Mouse (Mus musculus) heart, postnatal 36 days (tissue): ENCODE measurements around the gene Gm9999. TPM values are rescaled to one million over a fixed set of nuclear protein-coding genes. Genes with fewer than 3 reads are reported as not detected.

ENCODE experiments used
- DNase-seq, 2 experiments: peaks; one replicate each; pipeline ENCODE4 v3.0.0; 2021 to 2022
- intact Hi-C: fragments of 180-260 bp; cut with DNase I; formaldehyde crosslinking; loops from one replicate; pipeline ENCODE4 v1.15.1; 2025
- total RNA-seq, 2 experiments: library from RNA; stranded (reverse); gene quantifications; 2 replicates each; pipeline ENCODE4 v1.2.3; 2021

Gene Gm9999
- total RNA-seq, 2 experiments from 2014 or later = not detected

GRCm38 (mm10) chr7:46998942-46999341, 15.6 kb downstream of the Gm9999 start:
- intact Hi-C loops = no loop called here
- DNase-seq = no peak

DNA sequence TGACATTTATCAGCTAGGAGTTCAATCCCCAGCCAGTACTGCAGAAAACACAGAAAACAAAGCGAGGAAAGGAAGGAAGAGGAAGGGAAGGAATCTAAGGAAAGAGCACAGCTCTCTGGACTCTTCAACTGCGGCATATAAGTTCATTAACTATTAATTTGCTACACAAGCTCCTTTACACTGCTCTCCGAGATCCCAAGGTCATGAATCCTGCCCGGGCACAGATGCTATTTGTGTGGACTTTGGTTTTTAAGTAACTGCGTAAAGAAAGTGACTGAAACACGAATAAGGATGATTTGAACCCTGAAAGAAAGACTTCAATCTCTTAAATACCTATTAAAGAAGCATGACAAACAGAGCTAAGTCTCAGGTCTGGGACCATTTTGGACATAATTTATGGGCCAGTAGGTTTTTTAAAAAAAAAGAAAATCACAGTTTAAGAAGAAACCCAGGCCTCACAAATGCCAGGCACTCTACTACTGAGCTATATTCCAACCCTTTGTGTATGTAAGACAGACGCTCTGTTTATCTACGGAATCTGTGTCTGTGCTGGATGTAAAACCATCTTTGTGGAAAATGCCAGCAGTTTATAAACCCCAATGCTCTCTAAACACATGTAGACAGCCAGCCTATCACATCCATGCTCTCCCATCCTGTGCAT, 16.7 kb downstream of the Gm9999 start:
- intact Hi-C loops = loop anchor here (5.0 kb wide), 1 partner anchor 163 kb away; no protein-coding TSS in a partner anchor
- DNase-seq = no peak

DNA sequence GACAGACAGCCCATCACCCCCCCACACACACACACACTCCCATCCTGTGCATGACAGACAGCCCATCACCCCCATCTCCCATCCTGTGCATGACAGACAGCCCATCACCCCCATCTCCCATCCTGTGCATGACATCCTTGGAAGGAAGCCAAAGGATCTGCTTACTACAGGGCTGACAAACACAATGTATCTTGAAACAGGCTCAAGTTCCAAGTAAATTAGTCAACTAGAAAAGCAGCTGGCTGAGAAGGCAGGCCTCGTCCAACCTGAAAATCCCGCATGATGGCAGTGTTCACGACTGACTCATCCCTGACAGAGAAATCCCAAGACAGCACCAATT, 17.2 kb downstream of the Gm9999 start:
- intact Hi-C loops = loop anchor here (5.0 kb wide), 1 partner anchor 163 kb away; no protein-coding TSS in a partner anchor
- DNase-seq = no peak

DNA sequence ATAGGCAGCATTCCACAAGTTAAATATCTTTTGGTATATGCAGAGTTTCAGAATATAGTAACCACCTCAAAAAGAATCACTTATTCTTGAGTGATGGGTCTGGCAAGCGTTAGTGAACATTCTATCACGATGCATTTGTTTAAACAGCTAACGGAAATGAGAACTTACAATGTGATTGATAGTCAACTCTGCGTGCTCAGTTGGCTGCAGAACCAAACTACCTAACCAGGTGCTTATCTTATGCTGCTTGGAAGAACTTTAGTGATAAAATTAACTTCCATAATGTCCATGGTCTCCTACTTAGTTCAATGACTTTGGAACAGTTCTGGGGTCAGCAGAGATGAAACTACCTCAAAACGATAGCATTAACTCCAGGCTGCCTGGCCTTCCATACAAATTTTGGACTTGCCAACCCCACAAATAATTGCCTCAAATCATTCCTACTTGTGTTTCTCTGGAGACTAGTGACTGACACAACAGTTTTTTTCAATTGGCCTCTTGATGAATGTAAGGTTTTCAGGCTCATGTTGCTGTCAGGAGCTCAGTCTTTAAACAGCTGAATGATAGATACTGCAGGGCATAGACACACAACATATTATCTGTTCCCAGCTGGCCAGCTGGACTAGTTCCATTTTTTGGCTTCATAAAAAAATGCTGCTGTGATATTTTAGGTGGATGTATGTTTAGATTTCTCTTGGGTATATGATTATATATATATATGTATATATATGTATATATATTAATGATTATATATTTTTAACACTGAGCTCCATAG, 17.9 kb downstream of the Gm9999 start:
- no peak for DNase-seq
- intact Hi-C loops = loop anchor here (5.0 kb wide), 1 partner anchor 164 kb away; no protein-coding TSS in a partner anchor

DNA sequence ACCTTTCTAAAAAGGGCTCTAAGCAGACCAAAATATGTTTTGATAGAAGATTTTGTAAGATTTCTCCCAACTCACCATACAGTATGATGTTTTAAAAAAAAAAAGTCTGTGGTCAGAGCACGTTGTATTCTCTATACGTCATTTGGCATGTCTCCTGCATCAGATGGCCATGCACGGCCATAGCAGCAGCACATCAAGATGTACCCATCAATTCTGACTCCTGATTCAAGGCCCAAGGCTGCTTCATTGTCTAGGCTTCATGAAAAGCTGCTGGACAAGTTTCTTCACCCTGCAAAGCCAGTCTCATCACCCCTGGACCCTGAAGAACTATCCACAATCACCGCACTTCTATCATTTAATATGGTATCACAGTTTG, 18.5 kb downstream of the Gm9999 start:
- no peak for DNase-seq
- intact Hi-C loops = loop anchor here (5.0 kb wide), 1 partner anchor 165 kb away; no protein-coding TSS in a partner anchor

- intact Hi-C loops = loop anchor here (5.0 kb wide), 1 partner anchor 166 kb away; no protein-coding TSS in a partner anchor
- no peak for DNase-seq
Measured at GRCm38 (mm10) chr7:47003411-47004115, 20.2 kb downstream of the Gm9999 start.

GRCm38 (mm10) chr7:47007109-47007780, 23.9 kb downstream of the Gm9999 start:
- intact Hi-C loops = loop anchor here (5.0 kb wide), 1 partner anchor 160 kb away; no protein-coding TSS in a partner anchor

GRCm38 (mm10) chr7:47007818-47008167, 24.4 kb downstream of the Gm9999 start:
- no peak for DNase-seq
- intact Hi-C loops = loop anchor here (1.0 to 5.0 kb wide), 2 partner anchors 160 to 212 kb away; no protein-coding TSS in a partner anchor

More at GRCm38 (mm10) chr7:47007109-47007780, 23.9 kb downstream of the Gm9999 start:
- no peak for DNase-seq

GRCm38 (mm10) chr7:47008168-47008993, 25.0 kb downstream of the Gm9999 start, which contains the start of gene Spty2d1:
Spty2d1 (minus strand) TSS chr7:47008411.
- intact Hi-C loops = loop anchor here (1.0 to 5.0 kb wide), 2 partner anchors 161 to 213 kb away; no protein-coding TSS in a partner anchor

DNA sequence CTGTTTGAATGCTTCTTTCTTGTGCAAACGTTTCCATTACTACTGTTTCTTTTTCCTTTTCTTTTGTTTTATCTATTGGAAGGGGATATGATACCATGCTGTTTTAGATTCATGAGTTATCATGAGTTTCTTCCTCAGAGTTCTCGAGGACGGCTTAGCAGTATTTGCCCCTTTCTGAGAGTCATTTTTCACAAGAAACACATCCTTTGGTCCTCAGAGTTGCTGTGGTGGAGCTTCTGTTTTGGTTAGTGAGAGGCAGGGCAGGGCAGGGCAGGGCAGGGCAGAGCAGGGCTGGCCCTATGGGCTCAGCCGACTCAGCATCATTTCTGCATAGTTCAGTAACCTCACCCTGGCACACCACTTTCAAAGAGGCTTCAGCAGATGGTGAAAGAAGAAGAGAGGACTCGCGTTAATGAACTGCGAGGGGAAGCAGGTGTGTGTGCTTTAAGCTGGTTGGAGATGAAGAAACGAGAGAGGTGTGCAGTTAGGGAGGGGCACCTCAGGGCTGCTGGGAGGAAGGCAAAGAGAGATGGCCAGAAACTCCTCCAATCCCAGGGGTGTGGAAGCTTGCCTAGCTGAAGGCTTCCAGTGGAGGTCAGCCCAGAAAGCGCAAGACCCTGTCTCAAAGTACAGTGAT, 29.9 kb downstream of the Gm9999 start:
- DNase-seq = no peak
- intact Hi-C loops = no loop called here

More at GRCm38 (mm10) chr7:47008168-47008993, 25.0 kb downstream of the Gm9999 start, which contains the start of gene Spty2d1:
- DNase-seq = peak; percentile 99 to 100

DNA sequence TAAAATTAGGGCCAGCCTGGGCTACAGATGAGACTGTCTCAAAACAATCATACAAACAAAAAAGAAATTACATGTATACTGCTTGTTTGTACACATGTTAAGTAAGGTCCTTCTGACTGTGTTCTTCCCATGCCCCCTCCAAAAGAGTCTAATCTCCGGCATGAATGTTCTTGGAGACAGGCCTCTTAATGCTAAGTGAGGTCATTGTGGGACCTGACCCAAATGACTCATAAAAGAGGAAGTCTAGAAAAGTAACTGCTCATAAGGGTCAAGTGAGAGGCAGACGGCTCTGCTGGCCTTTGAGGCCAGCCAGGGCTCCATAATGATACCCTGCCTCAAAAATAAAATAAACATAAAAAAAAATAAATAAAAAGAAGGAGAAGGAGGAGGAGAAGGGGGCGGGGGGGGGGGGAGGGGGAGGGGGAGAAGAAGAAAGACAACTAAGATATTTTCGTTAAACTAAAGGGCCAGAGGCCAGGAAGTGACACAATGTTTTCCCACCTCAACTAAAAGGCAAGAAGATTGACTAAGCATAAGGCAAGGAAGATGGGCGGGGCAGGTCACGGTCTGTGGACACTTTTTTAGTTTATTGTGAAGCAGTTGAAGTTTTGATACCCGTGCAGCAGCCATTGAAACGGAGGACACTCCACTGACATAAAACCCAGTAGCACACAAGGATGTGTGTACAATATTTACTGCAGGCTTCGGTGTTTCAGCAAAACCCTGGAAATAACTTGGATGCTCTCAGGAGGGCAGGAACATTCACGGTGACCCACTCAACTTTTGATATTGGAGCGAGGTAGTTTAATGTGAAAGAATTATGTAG, 31.4 kb downstream of the Gm9999 start:
- peak; percentile 61 to 62 for DNase-seq
- intact Hi-C loops = loop anchor here (1.0 to 5.0 kb wide), 2 partner anchors 51 to 97 kb away; partner anchors contain the start of gene Tsg101

DNA sequence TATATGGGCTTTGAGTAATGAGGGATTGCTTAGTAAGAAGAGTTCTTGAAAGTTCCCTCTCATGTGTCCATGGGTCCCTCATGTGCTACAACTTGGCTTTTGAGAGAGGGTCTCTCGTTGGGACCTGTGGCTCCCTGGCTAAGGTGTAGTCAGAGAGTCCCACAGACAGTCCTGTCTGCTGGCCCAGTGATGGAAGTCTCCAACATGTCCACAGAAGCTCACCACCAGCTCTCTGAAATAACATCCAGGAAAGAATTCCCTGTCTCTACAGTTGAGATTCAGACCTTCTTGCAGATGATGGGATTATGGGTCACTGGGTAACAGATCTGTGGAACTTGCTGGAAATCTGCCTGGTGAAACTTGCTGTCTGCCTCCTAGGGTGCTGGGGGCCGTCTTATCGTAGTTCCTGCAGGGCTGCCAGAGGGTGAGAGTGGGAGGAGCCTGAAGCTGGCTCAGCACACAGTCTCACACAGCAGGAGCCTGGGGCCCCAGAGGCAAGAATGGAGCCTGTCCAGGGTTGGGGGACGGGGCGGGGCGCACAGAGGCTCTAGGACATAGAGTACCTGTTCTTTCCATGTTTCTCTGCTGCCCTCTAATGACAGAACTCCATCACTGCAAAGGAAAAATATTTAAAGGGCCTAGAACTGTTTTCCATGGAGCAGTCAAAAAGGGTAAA, 32.1 kb downstream of the Gm9999 start:
- DNase-seq = peak; percentile 83 to 86

GRCm38 (mm10) chr7:47016602-47017001, 33.2 kb downstream of the Gm9999 start:
- intact Hi-C loops = loop anchor here (5.0 kb wide), 1 partner anchor 99 kb away; the partner anchor contains the start of gene Tsg101

More for the DNA sequence above, 32.1 kb downstream of the Gm9999 start:
- intact Hi-C loops = loop anchor here (1.0 to 5.0 kb wide), 2 partner anchors 52 to 98 kb away; partner anchors contain the start of gene Tsg101

GRCm38 (mm10) chr7:47017146-47017545, 33.8 kb downstream of the Gm9999 start:
- DNase-seq = no peak
- intact Hi-C loops = loop anchor here (5.0 kb wide), 1 partner anchor 100 kb away; the partner anchor contains the start of gene Tsg101

More at GRCm38 (mm10) chr7:47016602-47017001, 33.2 kb downstream of the Gm9999 start:
- DNase-seq = no peak

GRCm38 (mm10) chr7:47019641-47020040, 36.3 kb downstream of the Gm9999 start:
- intact Hi-C loops = loop anchor here (5.0 kb wide), 1 partner anchor 102 kb away; the partner anchor contains the start of gene Tsg101
- no peak for DNase-seq

GRCm38 (mm10) chr7:47020956-47021355, 37.6 kb downstream of the Gm9999 start:
- no peak for DNase-seq
- intact Hi-C loops = no loop called here

- DNase-seq = no peak
- intact Hi-C loops = no loop called here
Measured at GRCm38 (mm10) chr7:47022482-47022881, 39.1 kb downstream of the Gm9999 start.
